In the genomic region with DNA sequence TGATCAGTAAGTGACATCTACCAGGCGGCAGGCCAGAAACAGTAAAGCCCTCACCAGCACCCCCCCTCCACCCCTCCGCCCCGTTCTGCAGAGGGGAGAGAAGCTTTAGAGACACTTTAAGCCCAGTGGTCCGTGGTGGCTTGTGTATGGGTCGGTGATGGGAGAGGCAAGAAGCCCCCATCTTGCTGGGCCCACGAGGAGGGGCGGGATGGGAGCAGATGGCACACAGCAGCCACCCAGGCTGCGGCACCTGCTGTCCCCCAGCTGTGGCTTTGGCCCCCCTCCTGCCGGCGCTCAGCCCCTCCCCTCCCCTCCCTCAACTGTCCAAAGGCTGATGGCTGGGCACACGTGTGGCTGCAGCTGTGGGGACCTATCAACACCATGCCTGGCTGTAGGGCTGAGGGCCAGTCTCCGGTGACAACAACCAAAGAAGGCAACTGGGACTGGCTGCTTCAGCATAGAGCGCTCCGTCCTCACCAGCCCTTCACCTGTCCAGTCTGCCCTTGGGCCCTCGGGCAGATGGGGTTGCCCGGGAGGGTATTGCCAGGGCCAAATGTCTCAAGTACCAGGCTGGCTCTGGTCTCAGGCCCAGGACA, we compare ENCODE assay signal across 13 mouse cellular contexts. TPM values are rescaled to one million over a fixed set of nuclear protein-coding genes. Genes with fewer than 3 reads are reported as not detected.
DNase-seq lines count a peak whose midpoint lies in the region; ATAC-seq and TF ChIP-seq lines count a peak whose summit lies in the region.
"Had no signal": no experiment of that assay in that cellular context is flagged by ENCODE, and none has a peak within 500 bp of the region (broad histone marks: within the 10 kb centered on the region; RNA-seq: fewer than 3 reads in every experiment).

No protein-coding gene starts in this region.

- H3K9ac ChIP-seq in heart, postnatal 0 days (replicated peaks; ENCODE audit: low read depth, low read length), result no peak overlapping the region
- no peak overlapping the region for H3K9ac ChIP-seq in limb, embryonic 14.5 days (ENCODE audit: low read depth, low read length, severe bottlenecking)
- H3K9ac ChIP-seq: lung, embryonic 15.5 days had no signal

- 79% methylated on average over 16 of the region's 16 CpGs for WGBS in embryonic facial prominence, embryonic 10.5 days
- 56% methylated on average over 16 of the region's 16 CpGs for WGBS in heart, postnatal 0 days
- 59% methylated on average over 14 of the region's 16 CpGs for WGBS in limb, embryonic 14.5 days

- TF ChIP-seq POLR2A in limb, embryonic 14.5 days (IDR thresholded peaks at IDR 0.05; ENCODE audit: borderline replicate concordance, extremely low read depth, insufficient read depth, insufficient read length), result no peak

- no peak overlapping the region for H3K4me2 ChIP-seq in heart, postnatal 0 days (ENCODE audit: low read depth, low read length)
- no peak overlapping the region for H3K4me2 ChIP-seq in limb, embryonic 14.5 days (replicated peaks; ENCODE audit: low read depth, low read length, severe bottlenecking)
- H3K4me2 ChIP-seq: lung, embryonic 15.5 days had no signal

- no peaks in the 10 kb centered on the region; the same call in 1 of the 2 replicates for H3K36me3 ChIP-seq in embryonic facial prominence, embryonic 10.5 days (replicated peaks)
- H3K36me3 ChIP-seq in heart, postnatal 0 days (replicated peaks; ENCODE audit: control insufficient read depth, insufficient read depth, low read length), result no peaks in the 10 kb centered on the region; the same call in 1 of the 2 replicates
- no peaks in the 10 kb centered on the region; the same call in 1 of the 2 replicates for H3K36me3 ChIP-seq in limb, embryonic 14.5 days (ENCODE audit: control insufficient read depth, insufficient read depth, low read length)

- DNase-seq in cerebellum, postnatal 10 days, result peak; percentile 69 to 77
- DNase-seq in cerebellum, adult 11-12 months, result no peak
- no peak for DNase-seq in embryonic facial prominence, embryonic 10.5 days (ENCODE audit: low spot score)
- no peak for DNase-seq in heart, postnatal 0 days (ENCODE audit: low spot score)
- DNase-seq in limb, embryonic 14.5 days (ENCODE audit: low spot score), result peak; percentile 48
- DNase-seq in adrenal gland, postnatal 14 days, result no peak
- no peak for DNase-seq in right cerebral cortex, postnatal 4 days
- no peak for DNase-seq in urinary bladder, postnatal 36 days (ENCODE audit: low spot score in 2 of 2)
- DNase-seq: adrenal gland, adult 8-10 months; cerebellum, adult 9-11 months had no signal

- peaks cover 59% of the 10 kb centered on the region for H3K27me3 ChIP-seq in embryonic facial prominence, embryonic 10.5 days (replicated peaks; ENCODE audit: low read depth, poor library complexity, severe bottlenecking)
- H3K27me3 ChIP-seq in heart, postnatal 0 days (ENCODE audit: control insufficient read depth, insufficient read depth, low read length), result no peaks in the 10 kb centered on the region; the same call in 1 of the 2 replicates
- no peaks in the 10 kb centered on the region for H3K27me3 ChIP-seq in limb, embryonic 14.5 days (ENCODE audit: control insufficient read depth, insufficient read depth, low read length)
- H3K27me3 ChIP-seq: lung, embryonic 15.5 days had no signal

- TF ChIP-seq EP300 in heart, postnatal 0 days (IDR thresholded peaks at IDR 0.05; ENCODE audit: low read depth), result no peak

- peak; percentile 18; the same call in 1 of the 2 replicates for ATAC-seq in heart, postnatal 0 days (ENCODE audit: insufficient read depth, low read depth)
- ATAC-seq in limb, embryonic 14.5 days (ENCODE audit: low FRiP score, low read depth), result peak; percentile 76

- no peaks in the 10 kb centered on the region for H3K9me3 ChIP-seq in embryonic facial prominence, embryonic 10.5 days
- H3K9me3 ChIP-seq in heart, postnatal 0 days (replicated peaks; ENCODE audit: control insufficient read depth, low read length), result no peaks in the 10 kb centered on the region
- H3K9me3 ChIP-seq in limb, embryonic 14.5 days (ENCODE audit: control insufficient read depth, low read length), result no peaks in the 10 kb centered on the region
- H3K9me3 ChIP-seq: lung, embryonic 15.5 days had no signal

- no peak for TF ChIP-seq CTCF in heart, postnatal 0 days (IDR thresholded peaks at IDR 0.05; ENCODE audit: low read depth)

- H3K4me3 ChIP-seq in embryonic facial prominence, embryonic 10.5 days, result no peak overlapping the region
- no peak overlapping the region for H3K4me3 ChIP-seq in heart, postnatal 0 days (ENCODE audit: low read depth, low read length)
- H3K4me3 ChIP-seq in limb, embryonic 14.5 days (replicated peaks; ENCODE audit: low read length), result no peak overlapping the region
- H3K4me3 ChIP-seq: lung, embryonic 15.5 days had no signal

- peak overlapping the region; percentile 27; the same call in 1 of the 2 replicates for H3K27ac ChIP-seq in embryonic facial prominence, embryonic 10.5 days (replicated peaks)
- no peak overlapping the region for H3K27ac ChIP-seq in heart, postnatal 0 days (ENCODE audit: low read depth)
- H3K27ac ChIP-seq in limb, embryonic 14.5 days (replicated peaks; ENCODE audit: low read depth, low read length), result no peak overlapping the region
- H3K27ac ChIP-seq: lung, embryonic 15.5 days had no signal

- H3K4me1 ChIP-seq in embryonic facial prominence, embryonic 10.5 days, result peaks cover 79% of the 10 kb centered on the region
- peaks cover 15% of the 10 kb centered on the region for H3K4me1 ChIP-seq in heart, postnatal 0 days (ENCODE audit: control insufficient read depth, insufficient read depth)
- peaks cover 10% of the 10 kb centered on the region for H3K4me1 ChIP-seq in limb, embryonic 14.5 days (ENCODE audit: control insufficient read depth, insufficient read depth, low read length)

RNA-seq across cellular contexts. Expression of a gene that starts 28.9 kb away (rescaled TPM):
- 0.30 TPM in 1 of 2 replicates, not detected in the other for polyA plus RNA-seq in embryonic facial prominence, embryonic 10.5 days (2016; fragmentation: Nextera tagmentation; extraction: Ambion mirVana)
- total RNA-seq in heart, postnatal 0 days (2014; rRNA removed; ENCODE audit: low replicate concordance), result not detected in 2 replicates
- not detected in 2 replicates for polyA plus RNA-seq in heart, postnatal 0 days (2015; fragmentation: Nextera tagmentation; extraction: Ambion mirVana)
- 0.05 TPM in 1 of 2 replicates, not detected in the other for polyA plus RNA-seq in limb, embryonic 14.5 days (2012; rRNA removed)
- not detected in 2 replicates for polyA plus RNA-seq in limb, embryonic 14.5 days (2014; fragmentation: Nextera tagmentation; extraction: Ambion mirVana)
- not detected in 2 replicates for total RNA-seq in adrenal gland, postnatal 14 days (2021)
- total RNA-seq: adrenal gland, adult 8-10 months; layer of hippocampus, postnatal 14 days had no signal
- polyA plus RNA-seq: lung, embryonic 15.5 days; urinary bladder, adult 2 months had no signal

RNA-seq across cellular contexts. Expression of a gene that starts 40.0 kb away (rescaled TPM):
- polyA plus RNA-seq in embryonic facial prominence, embryonic 10.5 days (2016; fragmentation: Nextera tagmentation; extraction: Ambion mirVana), result 49.6 and 54.9 TPM in 2 replicates
- 3.1 and 5.2 TPM in 2 replicates for total RNA-seq in heart, postnatal 0 days (2014; rRNA removed; ENCODE audit: low replicate concordance)
- polyA plus RNA-seq in heart, postnatal 0 days (2015; fragmentation: Nextera tagmentation; extraction: Ambion mirVana), result 68.8 and 70.9 TPM in 2 replicates
- polyA plus RNA-seq in limb, embryonic 14.5 days (2012; rRNA removed), result 96.8 and 129 TPM in 2 replicates
- polyA plus RNA-seq in limb, embryonic 14.5 days (2014; fragmentation: Nextera tagmentation; extraction: Ambion mirVana), result 70.2 and 70.5 TPM in 2 replicates
- total RNA-seq in adrenal gland, postnatal 14 days (2021), result 47.6 and 52.6 TPM in 2 replicates

RNA-seq across cellular contexts. Expression of a gene that starts 40.2 kb away (rescaled TPM):
- polyA plus RNA-seq in embryonic facial prominence, embryonic 10.5 days (2016; fragmentation: Nextera tagmentation; extraction: Ambion mirVana), result 4.6 and 5.2 TPM in 2 replicates
- 11.6 and 16.1 TPM in 2 replicates for total RNA-seq in heart, postnatal 0 days (2014; rRNA removed; ENCODE audit: low replicate concordance)
- polyA plus RNA-seq in heart, postnatal 0 days (2015; fragmentation: Nextera tagmentation; extraction: Ambion mirVana), result 5.7 and 7.2 TPM in 2 replicates
- polyA plus RNA-seq in limb, embryonic 14.5 days (2012; rRNA removed), result 14.7 and 17.1 TPM in 2 replicates
- polyA plus RNA-seq in limb, embryonic 14.5 days (2014; fragmentation: Nextera tagmentation; extraction: Ambion mirVana), result 12.0 and 12.7 TPM in 2 replicates
- total RNA-seq in adrenal gland, postnatal 14 days (2021), result 5.4 and 7.5 TPM in 2 replicates

RNA-seq across cellular contexts. Expression of a gene that starts 47.5 kb away (rescaled TPM):
- polyA plus RNA-seq in embryonic facial prominence, embryonic 10.5 days (2016; fragmentation: Nextera tagmentation; extraction: Ambion mirVana), result 1.7 and 2.3 TPM in 2 replicates
- 1.1 and 3.6 TPM in 2 replicates for total RNA-seq in heart, postnatal 0 days (2014; rRNA removed; ENCODE audit: low replicate concordance)
- 4.3 and 4.4 TPM in 2 replicates for polyA plus RNA-seq in heart, postnatal 0 days (2015; fragmentation: Nextera tagmentation; extraction: Ambion mirVana)
- polyA plus RNA-seq in limb, embryonic 14.5 days (2012; rRNA removed), result 6.1 and 7.2 TPM in 2 replicates
- 6.0 and 6.1 TPM in 2 replicates for polyA plus RNA-seq in limb, embryonic 14.5 days (2014; fragmentation: Nextera tagmentation; extraction: Ambion mirVana)
- total RNA-seq in adrenal gland, postnatal 14 days (2021), result 13.6 and 14.9 TPM in 2 replicates

Comparison
In these comparisons a context has a peak if more than half of its experiments do, and no peak if none do; other contexts are left out.
1. DNase-seq: peak in cerebellum, postnatal 10 days (2 of 2) and limb, embryonic 14.5 days (single experiment); none in cerebellum, adult 11-12 months (single experiment), embryonic facial prominence, embryonic 10.5 days (single experiment), heart, postnatal 0 days (single experiment), adrenal gland, postnatal 14 days (single experiment), right cerebral cortex, postnatal 4 days (single experiment) and urinary bladder, postnatal 36 days (0 of 2).